Mouse (Mus musculus) T-helper 1 cell (primary cell): ENCODE data around the gene Abcb6.

Experiments
- in situ Hi-C: fragments of 300-600 bp; cut with MboI, MseI; formaldehyde crosslinking; loops from one replicate; pipeline ENCODE4 v1.15.1; 2025; ENCODE audit warnings: high pct_unique_total_duplicates

The Abcb6 gene

DNA sequence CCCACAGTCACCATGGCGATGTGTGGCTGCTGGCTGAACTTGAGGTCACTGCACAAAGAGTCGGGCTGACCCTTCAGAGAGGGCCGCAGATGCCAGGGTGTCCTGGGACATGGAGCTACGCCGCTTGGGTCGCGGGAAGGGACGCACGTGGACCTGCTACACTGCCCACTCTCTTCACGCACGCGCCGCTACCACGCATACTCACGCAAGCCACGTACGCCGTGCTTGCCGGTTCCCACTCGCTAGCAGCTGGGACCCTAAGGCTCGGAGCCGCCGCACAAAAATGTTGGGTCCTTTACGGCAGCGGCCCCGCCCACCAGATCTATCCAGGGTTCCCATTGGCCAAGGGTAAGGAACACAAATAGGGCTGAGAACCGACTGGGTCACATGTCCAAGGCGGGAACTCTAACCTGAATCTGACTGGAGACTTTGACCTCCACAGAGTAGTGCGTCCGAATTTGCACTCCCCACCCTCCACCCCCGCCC lies at the start of gene Abcb6:
TSS of gene Abcb6 (minus strand) at position 288 of the 486 bp plus-strand sequence.
- in situ Hi-C loops = no loop called here

GRCm38 (mm10) chr1:75229158-75229557 lies 49.0 kb upstream of the Abcb6 start:
- in situ Hi-C loops = no loop called here

GRCm38 (mm10) chr1:75227653-75228052 lies 47.5 kb upstream of the Abcb6 start:
- in situ Hi-C loops = no loop called here

DNA sequence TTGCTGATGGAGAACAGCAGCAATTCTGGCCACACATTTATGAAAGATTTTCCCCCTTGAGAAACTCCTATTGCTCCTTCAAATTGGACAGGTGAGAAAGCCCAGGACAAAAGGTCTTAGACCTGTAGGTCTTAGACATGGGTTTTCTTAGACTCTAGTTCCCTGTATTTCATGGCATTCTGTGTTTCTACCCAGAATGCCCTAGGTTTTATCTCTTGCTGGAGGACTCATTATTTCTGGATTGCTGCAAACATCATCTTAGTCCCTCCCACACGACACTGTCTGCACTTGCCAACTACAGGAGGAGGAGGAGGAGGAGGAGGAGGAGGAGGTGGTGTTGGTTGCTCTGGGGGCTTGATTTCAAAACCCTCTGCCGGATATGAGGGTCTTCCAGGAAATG lies 45.9 kb upstream of the Abcb6 start:
- in situ Hi-C loops = no loop called here

- in situ Hi-C loops = no loop called here
Observed at GRCm38 (mm10) chr1:75225473-75225872, 45.3 kb upstream of the Abcb6 start.

DNA sequence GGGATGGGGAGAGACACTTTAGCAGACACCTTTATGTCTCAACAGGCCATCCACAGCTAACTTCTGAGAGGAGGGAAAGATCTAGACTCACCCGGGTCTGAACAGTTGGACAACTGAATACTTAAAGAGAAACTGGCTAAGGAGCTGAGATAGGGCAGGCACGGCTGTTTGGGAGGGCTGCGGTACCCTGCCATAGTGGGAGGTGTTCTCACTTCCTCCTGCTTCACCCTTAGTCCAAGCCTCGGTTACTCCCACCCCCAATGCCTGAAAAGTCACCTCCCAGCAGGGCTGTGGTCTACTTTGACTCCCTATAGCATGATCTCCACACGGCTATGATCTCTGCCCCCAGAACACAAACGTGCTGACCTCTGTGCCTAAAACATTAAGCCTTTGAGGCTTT lies 43.3 kb upstream of the Abcb6 start:
- in situ Hi-C loops = no loop called here

GRCm38 (mm10) chr1:75222926-75223325 lies 42.7 kb upstream of the Abcb6 start:
- in situ Hi-C loops = no loop called here

- in situ Hi-C loops = no loop called here
Observed at GRCm38 (mm10) chr1:75221538-75221937, 41.3 kb upstream of the Abcb6 start.

DNA sequence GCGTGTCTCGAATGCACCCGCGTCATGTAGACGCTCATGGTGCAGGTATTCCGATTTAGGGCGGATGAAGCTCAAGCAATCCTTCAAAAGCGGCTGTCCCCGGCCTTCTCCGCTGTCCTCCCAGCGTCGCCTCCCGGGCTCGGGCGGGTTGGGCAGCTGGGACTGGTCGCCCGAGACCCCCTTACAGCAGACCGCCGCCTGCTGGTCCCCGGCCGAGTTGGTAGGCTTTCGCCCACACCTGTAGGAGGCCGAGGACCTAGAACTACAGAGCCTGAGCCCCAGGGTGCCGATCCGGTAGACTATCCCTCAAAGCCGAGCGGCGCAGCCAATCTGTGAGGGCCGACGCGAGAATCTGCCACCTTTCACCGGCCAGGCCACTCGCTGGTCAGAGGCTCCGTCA lies 39.3 kb upstream of the Abcb6 start, which contains the start of gene Tuba4a:
TSS of gene Tuba4a (minus strand) at position 335 of the 400 bp plus-strand sequence.
- in situ Hi-C loops = loop anchor here (5.0 kb wide), 1 partner anchor 98 kb away; the partner anchor contains the start of gene Dnpep

GRCm38 (mm10) chr1:75219078-75219477 lies 38.9 kb upstream of the Abcb6 start:
- in situ Hi-C loops = loop anchor here (5.0 kb wide), 1 partner anchor 98 kb away; the partner anchor contains the start of gene Dnpep

GRCm38 (mm10) chr1:75218227-75219001 lies 38.2 kb upstream of the Abcb6 start:
- in situ Hi-C loops = loop anchor here (5.0 kb wide), 1 partner anchor 99 kb away; the partner anchor contains the start of gene Dnpep

- in situ Hi-C loops = loop anchor here (5.0 kb wide), 1 partner anchor 99 kb away; the partner anchor contains the start of gene Dnpep
Observed at GRCm38 (mm10) chr1:75217893-75218226, 37.7 kb upstream of the Abcb6 start.

GRCm38 (mm10) chr1:75216797-75217585 lies 36.8 kb upstream of the Abcb6 start:
- in situ Hi-C loops = loop anchor here (5.0 kb wide), 1 partner anchor 100 kb away; the partner anchor contains the start of gene Dnpep

GRCm38 (mm10) chr1:75215785-75216184 lies 35.6 kb upstream of the Abcb6 start:
- in situ Hi-C loops = loop anchor here (5.0 kb wide), 1 partner anchor 102 kb away; the partner anchor contains the start of gene Dnpep

DNA sequence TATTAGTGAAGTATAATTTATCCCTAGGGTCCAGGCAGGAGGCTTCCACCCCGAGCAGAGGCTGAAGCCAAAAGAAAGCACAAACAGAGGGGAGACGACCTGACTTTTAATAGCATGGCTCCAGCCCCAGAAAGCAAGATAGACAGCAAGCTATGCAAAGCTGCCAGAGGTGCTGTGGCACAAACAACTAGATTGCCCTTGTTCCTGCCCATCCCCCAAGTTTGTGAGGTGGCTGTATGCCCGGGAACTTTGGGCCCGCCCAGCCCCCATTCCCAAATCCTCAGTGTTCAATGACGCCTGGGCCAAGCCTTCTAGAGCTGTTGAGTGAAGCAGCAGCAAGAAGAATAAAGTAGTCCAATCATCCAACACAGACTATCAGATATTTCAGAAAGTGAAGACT lies 34.7 kb upstream of the Abcb6 start:
- in situ Hi-C loops = loop anchor here (5.0 kb wide), 1 partner anchor 102 kb away; the partner anchor contains the start of gene Dnpep

- in situ Hi-C loops = no loop called here
Observed at GRCm38 (mm10) chr1:75214442-75214841, 34.2 kb upstream of the Abcb6 start.

DNA sequence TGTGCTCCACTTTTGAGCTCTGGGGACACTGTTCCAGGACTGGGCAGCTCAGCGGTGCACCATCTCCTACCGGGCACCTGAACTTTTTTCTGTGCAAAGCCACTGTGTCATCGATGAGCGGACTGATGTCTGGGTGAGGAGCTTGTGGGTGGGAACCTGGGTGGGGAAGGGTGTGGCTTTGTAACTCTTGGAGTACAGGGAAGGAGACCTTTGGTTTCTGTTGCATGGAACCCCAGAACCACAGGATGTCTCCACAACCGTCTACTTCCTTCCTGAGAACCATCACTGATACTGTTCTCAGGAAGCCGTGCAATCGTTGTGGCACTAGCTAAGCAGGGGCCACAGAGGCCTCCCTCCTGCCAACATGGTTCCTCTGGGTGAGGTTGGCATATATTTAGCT lies 32.9 kb upstream of the Abcb6 start:
- in situ Hi-C loops = no loop called here

DNA sequence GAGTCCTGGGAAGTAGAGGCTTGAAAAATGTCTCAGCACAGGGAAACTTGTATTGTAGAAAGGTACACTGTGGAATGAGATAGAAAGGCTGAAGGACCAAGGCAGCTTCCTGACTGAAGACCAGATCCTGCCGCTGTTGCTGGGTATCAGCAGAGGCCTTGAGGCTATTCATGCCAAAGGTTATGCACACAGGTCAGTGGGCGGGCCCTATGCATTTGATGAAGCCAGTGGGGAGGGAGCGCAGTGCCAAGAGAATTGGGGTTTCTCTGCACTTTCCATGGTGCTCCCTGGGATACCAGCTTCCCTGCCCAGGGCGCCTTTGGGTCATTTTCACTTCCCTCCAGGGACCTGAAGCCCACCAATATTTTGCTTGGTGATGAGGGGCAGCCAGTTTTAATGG lies 32.4 kb upstream of the Abcb6 start:
- in situ Hi-C loops = no loop called here

DNA sequence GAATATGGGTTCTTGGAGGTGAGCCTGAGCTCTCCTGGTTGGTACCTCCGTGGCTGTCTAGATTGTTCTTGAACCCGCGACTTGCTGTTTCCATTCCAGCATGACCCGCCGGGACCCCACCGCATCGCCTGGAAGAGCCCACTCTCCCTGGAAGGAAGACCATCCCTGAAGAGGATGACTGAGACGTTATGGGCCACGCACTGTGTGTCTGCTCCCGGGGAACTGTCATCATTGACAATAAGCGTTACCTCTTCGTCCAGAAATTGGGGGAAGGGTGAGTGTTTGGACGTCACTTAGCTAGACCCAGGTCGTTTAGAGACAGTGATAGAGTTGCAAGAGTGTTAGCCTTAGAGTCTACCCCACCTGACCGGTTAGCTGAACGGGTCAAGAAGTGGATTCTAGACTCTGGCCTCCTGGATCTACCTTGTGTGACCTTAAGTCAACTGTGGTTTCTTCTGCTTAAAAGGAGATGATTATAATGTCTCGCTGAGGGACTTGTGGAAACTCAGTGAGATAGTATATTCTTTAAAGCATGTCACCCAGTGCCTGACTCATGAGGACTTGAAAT lies 31.0 kb upstream of the Abcb6 start:
- in situ Hi-C loops = no loop called here

- in situ Hi-C loops = no loop called here
Observed at GRCm38 (mm10) chr1:75210136-75211087, 30.2 kb upstream of the Abcb6 start, which contains the start of the genes Glb1l and Stk16. TSS of gene Glb1l (minus strand) at chr1:75210813. TSS of gene Stk16 (plus strand) at chr1:75210838.
